Mouse (Mus musculus): ENCODE results near the gene Scn5a.

Gene Scn5a

GRCm38 (mm10) chr9:119578636-119579438, at the start of gene Scn5a:
TSS of gene Scn5a (minus strand) at chr9:119579016.
- no peak for TF ChIP-seq GATA4 (IDR thresholded peaks at IDR 0.05; ENCODE audit: insufficient replicate concordance, low read length)

DNA sequence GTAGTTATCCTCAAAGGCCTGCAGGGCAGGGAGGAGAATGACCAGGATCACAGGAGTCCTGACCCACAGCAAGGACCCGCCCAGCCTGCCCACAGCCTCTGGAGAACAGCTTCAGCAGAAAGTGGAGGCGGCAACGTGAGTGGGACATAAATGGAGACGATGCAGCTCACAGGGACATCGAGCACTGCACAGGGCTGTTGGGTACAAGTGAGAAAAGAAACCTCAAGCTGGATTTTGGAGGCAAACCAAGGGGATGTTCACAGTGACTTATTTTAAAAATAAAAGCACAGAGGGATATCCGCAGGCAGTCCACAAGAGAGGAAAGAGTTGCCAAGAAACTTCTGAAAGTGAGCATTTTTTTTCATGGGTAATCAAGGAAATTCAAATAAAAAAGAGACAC, 48.4 kb upstream of the Scn5a start:
- no peak for TF ChIP-seq GATA4 (IDR thresholded peaks at IDR 0.05; ENCODE audit: insufficient replicate concordance, low read length)

DNA sequence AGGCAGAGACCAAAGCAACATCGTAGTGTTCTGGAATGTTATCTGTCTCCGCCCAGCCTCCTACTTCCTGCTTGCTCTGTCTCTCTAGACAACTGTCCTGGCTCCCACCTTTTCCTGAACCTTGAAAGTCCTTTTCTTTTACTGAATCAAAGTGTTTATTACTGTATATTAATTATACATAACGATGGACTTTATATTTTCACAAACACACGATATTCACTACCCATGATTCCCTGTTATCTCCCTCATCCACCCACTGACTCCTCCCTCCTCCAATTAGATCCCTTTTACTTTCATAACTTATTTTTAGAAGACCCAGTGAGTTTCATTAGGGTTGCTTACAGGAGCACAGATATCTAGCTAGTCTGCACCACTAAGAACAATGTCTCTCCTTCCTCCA, 45.3 kb upstream of the Scn5a start:
- no peak for TF ChIP-seq GATA4 (IDR thresholded peaks at IDR 0.05; ENCODE audit: insufficient replicate concordance, low read length)

DNA sequence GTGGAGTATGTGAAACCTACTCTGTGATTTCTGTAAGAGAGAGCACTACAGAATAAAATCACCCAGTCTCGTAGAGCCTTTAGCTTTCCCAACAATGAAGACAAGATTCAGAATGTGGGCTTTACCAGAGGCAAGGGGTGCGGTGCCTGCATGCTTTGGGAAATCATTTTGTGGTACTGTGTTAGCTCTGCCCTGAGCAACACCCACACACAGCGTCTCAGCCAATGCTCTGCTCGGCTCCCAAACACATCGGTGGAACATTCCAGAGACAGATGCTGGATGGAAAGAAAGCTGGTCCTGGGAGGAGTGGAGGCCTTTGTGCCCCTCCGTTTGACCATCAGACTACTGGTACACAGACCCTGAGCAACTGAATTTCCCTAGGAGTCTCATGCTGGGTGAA, 36.0 kb upstream of the Scn5a start:
- TF ChIP-seq GATA4 (IDR thresholded peaks at IDR 0.05; ENCODE audit: insufficient replicate concordance, low read length) = no peak

- TF ChIP-seq GATA4 (IDR thresholded peaks at IDR 0.05; ENCODE audit: insufficient replicate concordance, low read length) = no peak
These were observed 31.8 kb upstream of the Scn5a start for GRCm38 (mm10) chr9:119610563-119611166.

GRCm38 (mm10) chr9:119606906-119607305, 28.1 kb upstream of the Scn5a start:
- TF ChIP-seq GATA4 (IDR thresholded peaks at IDR 0.05; ENCODE audit: insufficient replicate concordance, low read length) = no peak

DNA sequence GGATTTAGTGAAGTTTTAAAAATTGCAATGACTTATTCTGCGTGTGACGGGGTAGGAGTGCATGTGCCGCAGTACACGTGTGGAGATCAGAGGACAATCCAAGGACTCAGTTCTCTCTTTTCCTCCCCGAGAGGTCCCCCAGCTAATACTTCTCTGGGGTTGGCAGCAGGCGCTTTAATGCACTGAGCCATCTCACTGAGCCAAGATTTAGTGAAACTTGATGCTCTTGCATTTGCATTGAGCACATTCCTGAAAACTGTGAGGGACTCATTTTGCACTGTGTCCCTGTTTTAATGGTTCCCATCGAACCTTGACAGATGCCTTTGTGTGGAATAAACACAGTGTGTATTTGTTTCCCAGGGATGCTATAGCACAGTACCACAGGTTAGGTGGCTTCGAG, 25.8 kb upstream of the Scn5a start:
- TF ChIP-seq GATA4 (IDR thresholded peaks at IDR 0.05; ENCODE audit: insufficient replicate concordance, low read length) = no peak

GRCm38 (mm10) chr9:119598501-119598900, 19.7 kb upstream of the Scn5a start:
- no peak for TF ChIP-seq GATA4 (IDR thresholded peaks at IDR 0.05; ENCODE audit: insufficient replicate concordance, low read length)

GRCm38 (mm10) chr9:119597332-119597731, 18.5 kb upstream of the Scn5a start:
- TF ChIP-seq GATA4 (IDR thresholded peaks at IDR 0.05; ENCODE audit: insufficient replicate concordance, low read length) = no peak

GRCm38 (mm10) chr9:119589592-119589991, 10.8 kb upstream of the Scn5a start:
- no peak for TF ChIP-seq GATA4 (IDR thresholded peaks at IDR 0.05; ENCODE audit: insufficient replicate concordance, low read length)

DNA sequence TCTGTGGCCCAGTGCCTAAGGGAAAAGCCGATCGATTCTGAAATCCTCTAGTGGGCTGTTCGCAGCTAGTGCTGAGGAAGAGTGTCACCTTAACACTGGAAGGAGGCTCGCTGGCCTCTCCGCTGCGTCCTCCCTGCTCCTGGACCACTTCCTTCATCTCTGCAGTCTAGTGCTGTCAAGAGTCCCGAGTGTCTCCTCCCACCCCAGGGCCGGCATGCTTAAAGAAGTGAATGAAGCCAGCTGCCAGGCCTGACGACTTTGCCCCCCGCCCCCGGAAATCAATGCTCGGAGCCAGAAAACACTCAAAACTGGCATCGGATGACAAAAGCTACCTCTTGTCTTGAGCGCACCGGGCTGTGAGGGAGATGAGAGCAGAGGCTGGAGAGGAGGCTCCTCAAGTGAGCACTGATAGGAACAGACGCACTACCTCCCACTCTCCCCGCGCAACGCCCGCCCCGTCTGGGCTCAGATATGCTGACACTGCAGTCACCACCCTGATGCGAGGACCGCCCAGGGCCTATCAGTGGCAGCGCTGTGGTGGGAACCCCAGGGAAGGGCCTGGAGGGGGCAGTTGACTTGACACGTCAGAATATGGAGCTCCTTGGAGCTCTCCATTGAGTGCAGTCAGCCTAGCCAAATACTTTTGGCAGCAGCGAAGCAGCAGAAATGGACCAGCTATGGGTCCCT, 10.1 kb upstream of the Scn5a start:
- no peak for TF ChIP-seq GATA4 (IDR thresholded peaks at IDR 0.05; ENCODE audit: insufficient replicate concordance, low read length)

- no peak for TF ChIP-seq GATA4 (IDR thresholded peaks at IDR 0.05; ENCODE audit: insufficient replicate concordance, low read length)
These were observed 1.9 kb upstream of the Scn5a start for GRCm38 (mm10) chr9:119580668-119581067.

DNA sequence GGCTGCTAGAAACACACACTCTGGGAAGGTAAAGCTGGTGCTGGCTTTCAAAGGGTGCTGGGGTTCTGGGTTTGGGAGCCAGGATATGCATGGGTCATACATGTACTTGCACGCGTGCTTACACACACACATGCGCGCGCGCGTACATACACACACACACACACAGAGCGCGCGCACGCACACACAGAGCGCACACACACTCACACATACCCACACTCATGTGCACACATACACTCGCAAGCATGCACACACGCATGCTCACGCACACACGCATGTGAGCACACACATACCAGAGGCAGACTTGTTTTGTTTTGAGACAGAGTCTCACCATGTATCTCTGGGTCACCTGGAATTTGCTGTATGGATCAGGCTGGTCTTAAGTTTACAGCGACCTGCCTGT, 1.4 kb upstream of the Scn5a start:
- TF ChIP-seq GATA4 (IDR thresholded peaks at IDR 0.05; ENCODE audit: insufficient replicate concordance, low read length) = no peak

DNA sequence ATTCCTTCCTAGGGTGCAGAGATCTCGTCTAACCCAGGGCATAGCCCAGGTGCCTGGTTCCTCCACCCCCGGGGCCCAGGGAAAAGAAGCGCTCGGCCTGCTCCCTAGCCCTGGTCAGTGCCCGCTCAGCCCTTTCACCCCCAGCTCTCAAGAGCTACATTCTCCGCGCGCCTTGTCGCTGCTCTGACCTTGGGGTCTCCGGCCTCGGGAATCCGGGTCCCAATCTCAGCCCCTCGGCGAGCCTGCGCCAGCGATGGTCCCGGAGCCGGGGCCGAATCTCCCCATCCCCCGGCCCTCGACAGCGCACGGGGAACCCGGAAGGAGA, 543 bp downstream of the Scn5a start:
- no peak for TF ChIP-seq GATA4 (IDR thresholded peaks at IDR 0.05; ENCODE audit: insufficient replicate concordance, low read length)

- no peak for TF ChIP-seq GATA4 (IDR thresholded peaks at IDR 0.05; ENCODE audit: insufficient replicate concordance, low read length)
These were observed 1.8 kb downstream of the Scn5a start for GRCm38 (mm10) chr9:119576977-119577376.

GRCm38 (mm10) chr9:119575732-119576131, 3.1 kb downstream of the Scn5a start:
- TF ChIP-seq GATA4 (IDR thresholded peaks at IDR 0.05; ENCODE audit: insufficient replicate concordance, low read length) = no peak

All from liver, adult (tissue).